Mouse (Mus musculus) small intestine, adult 10 weeks (tissue): ENCODE measurements around the gene Krtap10-10. TPM values are rescaled to one million over a fixed set of nuclear protein-coding genes. Genes with fewer than 3 reads are reported as not detected.

Experiments
- polyA plus RNA-seq: library from polyadenylated mRNA; stranded (reverse); fragments of 350-450 nt; fragmentation: Illumina TruSeq; extraction: RNeasy Lipid Tissue Mini Kit (QIAGEN cat#74804); gene quantifications from one replicate; pipeline ENCODE4 v1.2.3, GENCODE M21; 2014; ENCODE audit warnings: low replicate concordance

Krtap10-10 gene
- not detected for polyA plus RNA-seq

GRCm38 (mm10) chr10:77835647-77836046 lies at the start of gene Krtap10-10:
Gene Krtap10-10, plus strand, starts transcription at chr10:77835947.

GRCm38 (mm10) chr10:77787876-77788275 lies 47.9 kb upstream of the Krtap10-10 start, which contains the start of gene Gm7137:
Gene Gm7137, minus strand, starts transcription at chr10:77788200.

GRCm38 (mm10) chr10:77794976-77795375 lies 40.8 kb upstream of the Krtap10-10 start, which contains the start of gene Gm9639:
Gene Gm9639, minus strand, starts transcription at chr10:77795076.

GRCm38 (mm10) chr10:77798921-77799508 lies 36.7 kb upstream of the Krtap10-10 start, which contains the start of gene Gm19668:
Gene Gm19668, minus strand, starts transcription at chr10:77799133.

GRCm38 (mm10) chr10:77811743-77812142 lies 24.0 kb upstream of the Krtap10-10 start, which contains the start of gene Gm9507:
Gene Gm9507, minus strand, starts transcription at chr10:77811843.

GRCm38 (mm10) chr10:77814382-77814781 lies 21.4 kb upstream of the Krtap10-10 start, which contains the start of gene Gm2696:
Gene Gm2696, plus strand, starts transcription at chr10:77814682.

GRCm38 (mm10) chr10:77826951-77827350 lies 8.8 kb upstream of the Krtap10-10 start, which contains the start of gene Krtap10-4:
Gene Krtap10-4, minus strand, starts transcription at chr10:77827095.

GRCm38 (mm10) chr10:77846503-77846902 lies 10.8 kb downstream of the Krtap10-10 start, which contains the start of gene Gm36176:
Gene Gm36176, plus strand, starts transcription at chr10:77846803.

GRCm38 (mm10) chr10:77852559-77852958 lies 16.8 kb downstream of the Krtap10-10 start, which contains the start of gene Gm10318:
Gene Gm10318, plus strand, starts transcription at chr10:77852859.

GRCm38 (mm10) chr10:77861675-77862074 lies 25.9 kb downstream of the Krtap10-10 start, which contains the start of gene Gm3285:
Gene Gm3285, plus strand, starts transcription at chr10:77861975.

Other genes with a start within 250 kb of the Krtap10-10 start
- gene Sumo3, start 229.8 kb upstream of the Krtap10-10 start, polyA plus RNA-seq: 54.4 TPM
- gene Gm49325, start 229.8 kb upstream of the Krtap10-10 start, polyA plus RNA-seq: not detected
- 2.6 TPM for gene Ube2g2, start 213.7 kb upstream of the Krtap10-10 start, polyA plus RNA-seq
- not detected for gene Tspear, start 149.4 kb upstream of the Krtap10-10 start, polyA plus RNA-seq
- not detected for gene Gm19402, start 145.2 kb upstream of the Krtap10-10 start, polyA plus RNA-seq
- not detected for gene Gm9508, start 138.7 kb upstream of the Krtap10-10 start, polyA plus RNA-seq
- not detected for gene Gm10272, start 129.3 kb upstream of the Krtap10-10 start, polyA plus RNA-seq
- gene Gm10024, start 124.5 kb upstream of the Krtap10-10 start, polyA plus RNA-seq: not detected
- not detected for gene Gm10142, start 120.1 kb upstream of the Krtap10-10 start, polyA plus RNA-seq
- gene Krtap12-1, start 115.3 kb upstream of the Krtap10-10 start, polyA plus RNA-seq: not detected
- not detected for gene Gm10100, start 109.5 kb upstream of the Krtap10-10 start, polyA plus RNA-seq
- not detected for gene Gm18596, start 93.3 kb upstream of the Krtap10-10 start, polyA plus RNA-seq
- gene Gm9736, start 84.6 kb upstream of the Krtap10-10 start, polyA plus RNA-seq: not detected
- not detected for gene Gm3233, start 76.3 kb upstream of the Krtap10-10 start, polyA plus RNA-seq
- not detected for gene Gm3238, start 64.6 kb upstream of the Krtap10-10 start, polyA plus RNA-seq
- gene Gm7138, start 59.0 kb upstream of the Krtap10-10 start, polyA plus RNA-seq: not detected
- not detected for gene Gm3250, start 53.4 kb upstream of the Krtap10-10 start, polyA plus RNA-seq
- not detected for gene Gm7137, start 47.7 kb upstream of the Krtap10-10 start, polyA plus RNA-seq
- gene Gm9639, start 40.9 kb upstream of the Krtap10-10 start, polyA plus RNA-seq: not detected
- not detected for gene Gm19668, start 36.8 kb upstream of the Krtap10-10 start, polyA plus RNA-seq
- gene Gm9507, start 24.1 kb upstream of the Krtap10-10 start, polyA plus RNA-seq: not detected
- not detected for gene Gm2696, start 21.3 kb upstream of the Krtap10-10 start, polyA plus RNA-seq
- not detected for gene Krtap10-4, start 8.9 kb upstream of the Krtap10-10 start, polyA plus RNA-seq
- gene Gm36176, start 10.9 kb downstream of the Krtap10-10 start, polyA plus RNA-seq: not detected
- not detected for gene Gm10318, start 16.9 kb downstream of the Krtap10-10 start, polyA plus RNA-seq
- not detected for gene Gm3285, start 26.0 kb downstream of the Krtap10-10 start, polyA plus RNA-seq
- 2.0 TPM for gene Lrrc3, start 66.6 kb downstream of the Krtap10-10 start, polyA plus RNA-seq
- 1.3 TPM for gene Trpm2, start 134.6 kb downstream of the Krtap10-10 start, polyA plus RNA-seq
- 0.33 TPM for gene 1810043G02Rik, start 142.6 kb downstream of the Krtap10-10 start, polyA plus RNA-seq
- 0.52 TPM for gene Pfkl, start 174.1 kb downstream of the Krtap10-10 start, polyA plus RNA-seq
- gene Dnmt3l, start 206.0 kb downstream of the Krtap10-10 start, polyA plus RNA-seq: 0.41 TPM
- not detected for gene Aire, start 207.7 kb downstream of the Krtap10-10 start, polyA plus RNA-seq
- 4.6 TPM for gene Icosl, start 233.4 kb downstream of the Krtap10-10 start, polyA plus RNA-seq